In the genomic region with DNA sequence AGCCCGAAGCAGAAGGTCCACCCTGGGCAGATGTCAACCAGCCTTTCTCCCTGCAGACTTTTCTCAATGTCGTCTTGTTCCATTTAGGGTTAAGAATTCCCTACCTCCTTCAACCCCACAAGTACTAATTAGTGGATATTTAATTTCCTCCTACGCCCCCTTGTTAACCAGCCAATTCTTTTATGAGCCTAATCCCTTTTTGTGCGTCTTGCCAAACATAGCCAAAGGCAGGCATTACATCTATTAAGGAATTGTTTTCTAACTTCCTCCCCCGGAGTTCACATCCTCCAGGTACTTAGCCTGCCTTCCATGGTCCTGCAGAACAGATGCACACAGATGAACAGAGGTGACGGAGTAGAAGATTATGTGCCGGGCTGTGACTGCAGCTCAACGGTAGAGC, we compare ENCODE assay signal across 28 mouse cellular contexts. TPM values are rescaled to one million over a fixed set of nuclear protein-coding genes. Genes with fewer than 3 reads are reported as not detected.
"Had no signal": no experiment of that assay in that cellular context is flagged by ENCODE, and none has a peak within 500 bp of the region (broad histone marks: within the 10 kb centered on the region; RNA-seq: fewer than 3 reads in every experiment).

No protein-coding gene starts in this region.

- H3K27ac ChIP-seq: heart, embryonic 10.5 days; hindbrain, embryonic 10.5 days; hindbrain, embryonic 12.5 days; hindbrain, embryonic 14.5 days; intestine, embryonic 15.5 days; layer of hippocampus, adult 2 months; limb, embryonic 13.5 days; limb, embryonic 15.5 days; liver, embryonic 13.5 days; liver, embryonic 15.5 days had no signal

- H3K9me3 ChIP-seq: heart, embryonic 10.5 days; heart, embryonic 12.5 days; hindbrain, embryonic 10.5 days; hindbrain, embryonic 12.5 days; intestine, embryonic 15.5 days; limb, embryonic 13.5 days; limb, embryonic 15.5 days; liver, embryonic 13.5 days; liver, embryonic 15.5 days had no signal

- H3K4me1 ChIP-seq: heart, embryonic 10.5 days; heart, embryonic 12.5 days; hindbrain, embryonic 12.5 days; intestine, embryonic 15.5 days; limb, embryonic 15.5 days; liver, embryonic 13.5 days; liver, embryonic 15.5 days had no signal

- DNase-seq: gastrocnemius, postnatal 14 days; gastrocnemius, postnatal 36 days; heart, adult 18-20 months; heart, postnatal 10 days; heart, postnatal 4 days; kidney, adult 18-20 months; kidney, adult 8-10 months; kidney, postnatal 10 days; kidney, postnatal 25 days; kidney, postnatal 4 days; layer of hippocampus, postnatal 36 days; liver, embryonic 13.5 days; liver, postnatal 0 days had no signal

- H3K27me3 ChIP-seq: heart, embryonic 12.5 days; intestine, embryonic 15.5 days; limb, embryonic 13.5 days; liver, embryonic 13.5 days; liver, embryonic 15.5 days had no signal

- H3K36me3 ChIP-seq: heart, embryonic 10.5 days; heart, embryonic 12.5 days; hindbrain, embryonic 10.5 days; hindbrain, embryonic 12.5 days; intestine, embryonic 15.5 days; limb, embryonic 13.5 days; limb, embryonic 15.5 days; liver, embryonic 13.5 days; liver, embryonic 15.5 days had no signal

- H3K4me2 ChIP-seq: heart, embryonic 12.5 days; hindbrain, embryonic 12.5 days; hindbrain, embryonic 14.5 days; intestine, embryonic 15.5 days; limb, embryonic 13.5 days; limb, embryonic 15.5 days; liver, embryonic 11.5 days; liver, embryonic 13.5 days; liver, embryonic 15.5 days had no signal

- H3K4me3 ChIP-seq: heart, embryonic 10.5 days; heart, embryonic 12.5 days; hindbrain, embryonic 10.5 days; hindbrain, embryonic 12.5 days; intestine, embryonic 15.5 days; layer of hippocampus, adult 2 months; limb, embryonic 13.5 days; limb, embryonic 15.5 days; liver, embryonic 13.5 days; liver, embryonic 15.5 days had no signal

- H3K9ac ChIP-seq: heart, embryonic 12.5 days; hindbrain, embryonic 12.5 days; hindbrain, embryonic 14.5 days; intestine, embryonic 15.5 days; limb, embryonic 13.5 days; limb, embryonic 15.5 days; liver, embryonic 13.5 days; liver, embryonic 15.5 days; liver, postnatal 0 days had no signal

- ATAC-seq: hindbrain, embryonic 16.5 days; inflammation-experienced regulatory T-cells, adult 6 months; intestine, embryonic 15.5 days; intestine, postnatal 0 days; liver, postnatal 0 days had no signal

RNA-seq across cellular contexts. Expression of a gene that starts 27.5 kb away (rescaled TPM):
- total RNA-seq: granulocyte monocyte progenitor cell, adult 5-6 weeks had no signal
- polyA plus RNA-seq: inflammation-experienced regulatory T-cells, adult 6 months had no signal
